Mouse (Mus musculus): Measurements from ENCODE around the gene Gm10282.

DNA sequence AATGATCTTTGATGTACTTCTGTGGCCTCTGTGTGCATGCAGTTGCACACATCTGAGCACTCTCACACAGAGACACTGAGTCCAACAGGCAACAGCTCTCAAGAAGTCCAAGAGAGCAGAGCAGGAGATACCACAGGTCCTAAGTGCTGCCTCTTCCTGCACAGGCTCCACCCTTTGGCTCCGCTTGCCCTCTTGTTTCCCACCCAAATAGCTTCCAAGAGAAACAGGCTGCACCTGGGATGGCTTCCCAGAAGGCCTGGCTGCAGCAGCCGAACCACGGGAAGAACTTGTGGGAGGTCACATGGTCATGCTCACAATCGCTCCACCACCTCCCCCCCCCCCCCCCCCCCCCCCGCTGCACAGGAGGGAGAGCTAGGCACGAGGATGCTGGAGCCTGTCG, 39.7 kb downstream of the Gm10282 start:
- no peak for TF ChIP-seq GABPA (IDR thresholded peaks at IDR 0.05; ENCODE audit: insufficient replicate concordance, low read depth, low read length)
- TF ChIP-seq USF1 (IDR thresholded peaks at IDR 0.05; ENCODE audit: low read depth, low read length): no peak
- no peak for TF ChIP-seq TBP (conservative IDR thresholded peaks at IDR 0.05; ENCODE audit: low read depth, low read length)
- no peak for TF ChIP-seq CTCF (conservative IDR thresholded peaks at IDR 0.05 in 1 of 2, IDR thresholded peaks at IDR 0.05 in 1 of 2; ENCODE audit: low read depth in 2 of 2, low read length in 2 of 2)
- TF ChIP-seq EP300 (IDR thresholded peaks at IDR 0.05; ENCODE audit: low read length): no peak
- TF ChIP-seq E2F4 (IDR thresholded peaks at IDR 0.05; ENCODE audit: insufficient replicate concordance, low read depth, low read length): no peak
- no peak for TF ChIP-seq POLR2A (IDR thresholded peaks at IDR 0.05; ENCODE audit: low read depth, low read length)
